Mouse (Mus musculus): ENCODE results near the gene Hdhd5. TPM values are rescaled to one million over a fixed set of nuclear protein-coding genes. Genes with fewer than 3 reads are reported as not detected.

Hdhd5 gene
- polyA plus RNA-seq, 1 experiment from 2014 or later: 12.4 TPM

GRCm38 (mm10) chr6:120483211-120483626 lies 47.9 kb downstream of the Hdhd5 start:
- Histone ChIP-seq H3K4me3 (ENCODE audit: low read depth, low read length) (no peak overlapping the region), H3K27me3 (ENCODE audit: control insufficient read depth, insufficient read depth, low read length) (no peaks in the 10 kb centered on the region), H3K4me2 (no peak overlapping the region), H3K36me3 (ENCODE audit: control insufficient read depth, insufficient read depth, low read length) (no peaks in the 10 kb centered on the region), H3K4me1 (ENCODE audit: control insufficient read depth, insufficient read depth, low read length) (no peaks in the 10 kb centered on the region), H3K9me3 (ENCODE audit: control insufficient read depth, low read length) (no peaks in the 10 kb centered on the region), H3K9ac (ENCODE audit: low read length) (no peak overlapping the region), H3K27ac (ENCODE audit: low read depth, low read length) (no peak overlapping the region)
- ATAC-seq (ENCODE audit: low FRiP score) (0 out of 2 replicates have a peak, but pooled peaks have one; percentile 30), DNase-seq (ENCODE audit: low spot score, missing footprints) (no peak)
- 45% methylated on average over 8 of the region's 8 CpGs for WGBS

GRCm38 (mm10) chr6:120482756-120483155 lies 48.4 kb downstream of the Hdhd5 start:
- no peaks in the 10 kb centered on the region for H3K36me3 ChIP-seq (ENCODE audit: control insufficient read depth, insufficient read depth, low read length)
- H3K9ac ChIP-seq (ENCODE audit: low read length): no peak overlapping the region
- H3K4me1 ChIP-seq (ENCODE audit: control insufficient read depth, insufficient read depth, low read length): no peaks in the 10 kb centered on the region
- no peak overlapping the region for H3K27ac ChIP-seq (ENCODE audit: low read depth, low read length)
- no peak for DNase-seq (ENCODE audit: low spot score, missing footprints)
- H3K4me3 ChIP-seq (ENCODE audit: low read depth, low read length): no peak overlapping the region
- 39% methylated on average over 6 of the region's 6 CpGs for WGBS
- no peaks in the 10 kb centered on the region for H3K9me3 ChIP-seq (ENCODE audit: control insufficient read depth, low read length)
- H3K4me2 ChIP-seq: no peak overlapping the region
- ATAC-seq (ENCODE audit: low FRiP score): no peak
- no peaks in the 10 kb centered on the region for H3K27me3 ChIP-seq (ENCODE audit: control insufficient read depth, insufficient read depth, low read length)

GRCm38 (mm10) chr6:120482021-120482420 lies 49.1 kb downstream of the Hdhd5 start:
- no peak for ATAC-seq (ENCODE audit: low FRiP score)
- no peak overlapping the region for H3K4me3 ChIP-seq (ENCODE audit: low read depth, low read length)
- no peaks in the 10 kb centered on the region for H3K36me3 ChIP-seq (ENCODE audit: control insufficient read depth, insufficient read depth, low read length)
- H3K27ac ChIP-seq (ENCODE audit: low read depth, low read length): no peak overlapping the region
- DNase-seq (ENCODE audit: low spot score, missing footprints): no peak
- no peaks in the 10 kb centered on the region for H3K27me3 ChIP-seq (ENCODE audit: control insufficient read depth, insufficient read depth, low read length)
- no peak overlapping the region for H3K9ac ChIP-seq (ENCODE audit: low read length)
- 94% methylated on average over 14 of the region's 14 CpGs for WGBS
- no peaks in the 10 kb centered on the region for H3K9me3 ChIP-seq (ENCODE audit: control insufficient read depth, low read length)
- H3K4me2 ChIP-seq: no peak overlapping the region
- no peaks in the 10 kb centered on the region for H3K4me1 ChIP-seq (ENCODE audit: control insufficient read depth, insufficient read depth, low read length)

- H3K4me2 ChIP-seq: no peak overlapping the region
- H3K9ac ChIP-seq (ENCODE audit: low read length): no peak overlapping the region
- ATAC-seq (ENCODE audit: low FRiP score): no peak
- H3K36me3 ChIP-seq (ENCODE audit: control insufficient read depth, insufficient read depth, low read length): no peaks in the 10 kb centered on the region
- no peaks in the 10 kb centered on the region for H3K4me1 ChIP-seq (ENCODE audit: control insufficient read depth, insufficient read depth, low read length)
- H3K9me3 ChIP-seq (ENCODE audit: control insufficient read depth, low read length): no peaks in the 10 kb centered on the region
- 92% methylated on average over 6 of the region's 6 CpGs for WGBS
- H3K27me3 ChIP-seq (ENCODE audit: control insufficient read depth, insufficient read depth, low read length): no peaks in the 10 kb centered on the region
- H3K4me3 ChIP-seq (ENCODE audit: low read depth, low read length): no peak overlapping the region
- no peak overlapping the region for H3K27ac ChIP-seq (ENCODE audit: low read depth, low read length)
- DNase-seq (ENCODE audit: low spot score, missing footprints): no peak
These were observed 49.6 kb downstream of the Hdhd5 start for GRCm38 (mm10) chr6:120481538-120481937.

GRCm38 (mm10) chr6:120480361-120480760 lies 50.8 kb downstream of the Hdhd5 start:
- no peaks in the 10 kb centered on the region for H3K9me3 ChIP-seq (ENCODE audit: control insufficient read depth, low read length)
- H3K9ac ChIP-seq (ENCODE audit: low read length): no peak overlapping the region
- H3K4me1 ChIP-seq (ENCODE audit: control insufficient read depth, insufficient read depth, low read length): no peaks in the 10 kb centered on the region
- WGBS: 91% methylated on average over 5 of the region's 5 CpGs
- no peaks in the 10 kb centered on the region for H3K36me3 ChIP-seq (ENCODE audit: control insufficient read depth, insufficient read depth, low read length)
- no peak for DNase-seq (ENCODE audit: low spot score, missing footprints)
- no peak for ATAC-seq (ENCODE audit: low FRiP score)
- H3K4me2 ChIP-seq: no peak overlapping the region
- no peak overlapping the region for H3K4me3 ChIP-seq (ENCODE audit: low read depth, low read length)
- H3K27ac ChIP-seq (ENCODE audit: low read depth, low read length): no peak overlapping the region
- H3K27me3 ChIP-seq (ENCODE audit: control insufficient read depth, insufficient read depth, low read length): no peaks in the 10 kb centered on the region

- Histone ChIP-seq H3K4me1 (ENCODE audit: control insufficient read depth, insufficient read depth, low read length) (no peaks in the 10 kb centered on the region), H3K9ac (ENCODE audit: low read length) (no peak overlapping the region), H3K27me3 (ENCODE audit: control insufficient read depth, insufficient read depth, low read length) (no peaks in the 10 kb centered on the region), H3K36me3 (ENCODE audit: control insufficient read depth, insufficient read depth, low read length) (no peaks in the 10 kb centered on the region), H3K4me3 (ENCODE audit: low read depth, low read length) (no peak overlapping the region), H3K27ac (ENCODE audit: low read depth, low read length) (no peak overlapping the region), H3K4me2 (no peak overlapping the region), H3K9me3 (ENCODE audit: control insufficient read depth, low read length) (no peaks in the 10 kb centered on the region)
- no peak for ATAC-seq (ENCODE audit: low FRiP score)
- 98% methylated on average over 2 of the region's 2 CpGs for WGBS
- no peak for DNase-seq (ENCODE audit: low spot score, missing footprints)
These were observed 51.8 kb downstream of the Hdhd5 start for GRCm38 (mm10) chr6:120479302-120479701.

- Histone ChIP-seq H3K9ac (ENCODE audit: low read length) (no peak overlapping the region), H3K4me3 (ENCODE audit: low read depth, low read length) (no peak overlapping the region), H3K27ac (ENCODE audit: low read depth, low read length) (no peak overlapping the region), H3K27me3 (ENCODE audit: control insufficient read depth, insufficient read depth, low read length) (no peaks in the 10 kb centered on the region), H3K4me2 (no peak overlapping the region), H3K36me3 (ENCODE audit: control insufficient read depth, insufficient read depth, low read length) (no peaks in the 10 kb centered on the region), H3K9me3 (ENCODE audit: control insufficient read depth, low read length) (no peaks in the 10 kb centered on the region), H3K4me1 (ENCODE audit: control insufficient read depth, insufficient read depth, low read length) (peaks cover 16% of the 10 kb centered on the region)
- ATAC-seq (ENCODE audit: low FRiP score) (no peak), DNase-seq (ENCODE audit: low spot score, missing footprints) (no peak)
- 79% methylated on average over 8 of the region's 8 CpGs for WGBS
These were observed 55.8 kb downstream of the Hdhd5 start for GRCm38 (mm10) chr6:120475288-120475687.

GRCm38 (mm10) chr6:120473427-120473826 lies 57.7 kb downstream of the Hdhd5 start:
- H3K27me3 ChIP-seq (ENCODE audit: control insufficient read depth, insufficient read depth, low read length): no peaks in the 10 kb centered on the region

GRCm38 (mm10) chr6:120472455-120473140 lies 58.5 kb downstream of the Hdhd5 start:
- H3K4me1 ChIP-seq (ENCODE audit: control insufficient read depth, insufficient read depth, low read length): peaks cover 16% of the 10 kb centered on the region
- peak overlapping the region; percentile 2; the same call in 1 of the 2 replicates for H3K4me2 ChIP-seq
- H3K27ac ChIP-seq (ENCODE audit: low read depth, low read length): 0 out of 2 replicates have a peak overlapping the region, but pooled peaks have one; percentile 49
- no peaks in the 10 kb centered on the region for H3K9me3 ChIP-seq (ENCODE audit: control insufficient read depth, low read length)
- 0 out of 2 replicates have a peak overlapping the region, but pooled peaks have one; percentile 2 for H3K9ac ChIP-seq (ENCODE audit: low read length)
- DNase-seq (ENCODE audit: low spot score, missing footprints): peak; percentile 91
- WGBS: 12% methylated on average over 8 of the region's 8 CpGs
- no peak overlapping the region for H3K4me3 ChIP-seq (ENCODE audit: low read depth, low read length)
- H3K27me3 ChIP-seq (ENCODE audit: control insufficient read depth, insufficient read depth, low read length): no peaks in the 10 kb centered on the region
- peak; percentile 30 for ATAC-seq (ENCODE audit: low FRiP score)
- H3K36me3 ChIP-seq (ENCODE audit: control insufficient read depth, insufficient read depth, low read length): no peaks in the 10 kb centered on the region

More at GRCm38 (mm10) chr6:120473427-120473826, 57.7 kb downstream of the Hdhd5 start:
- ATAC-seq (ENCODE audit: low FRiP score): peak; percentile 33; the same call in 1 of the 2 replicates
- no peak overlapping the region for H3K4me3 ChIP-seq (ENCODE audit: low read depth, low read length)
- peak overlapping the region; percentile 1; the same call in 1 of the 2 replicates for H3K9ac ChIP-seq (ENCODE audit: low read length)
- no peak for DNase-seq (ENCODE audit: low spot score, missing footprints)
- no peak overlapping the region for H3K4me2 ChIP-seq
- peaks cover 16% of the 10 kb centered on the region for H3K4me1 ChIP-seq (ENCODE audit: control insufficient read depth, insufficient read depth, low read length)
- 47% methylated on average over 5 of the region's 5 CpGs for WGBS
- H3K36me3 ChIP-seq (ENCODE audit: control insufficient read depth, insufficient read depth, low read length): no peaks in the 10 kb centered on the region
- no peaks in the 10 kb centered on the region for H3K9me3 ChIP-seq (ENCODE audit: control insufficient read depth, low read length)
- no peak overlapping the region for H3K27ac ChIP-seq (ENCODE audit: low read depth, low read length)

All from midbrain, embryonic 11.5 days (tissue).